Mouse (Mus musculus) MEL (cell line): Measurements from ENCODE around the gene Galnt2. TPM values are rescaled to one million over a fixed set of nuclear protein-coding genes. Genes with fewer than 3 reads are reported as not detected.

Experiments
- DNase-seq: peaks from one replicate; pipeline ENCODE4 v3.0.0; 2011; ENCODE audit warnings: low read depth, low spot score
- H3K27ac ChIP-seq: 2 replicates; pipeline ENCODE4 v1.5.1; 2012; ENCODE audit warnings: low read depth, mild to moderate bottlenecking, control low read depth, low read length, moderate library complexity; ENCODE audit not compliant: control insufficient read depth
- H3K27me3 ChIP-seq, 2 experiments: fragments of 150-350 bp in 1 of 2; sonication (generic) in 1 of 2; 2 replicates each; pipeline ENCODE4 v1.6.1; 2012; ENCODE audit warnings: low read length in 2 of 2, mild to moderate bottlenecking in 2 of 2, improper control_type of control experiment in 1 of 2, moderate library complexity in 1 of 2; ENCODE audit not compliant: insufficient read depth in 2 of 2, control insufficient read depth in 1 of 2
- H3K36me3 ChIP-seq, 2 experiments: 2 replicates each; pipeline ENCODE4 v1.6.1; 2012 to 2014; ENCODE audit warnings: low read length in 2 of 2, improper control_type of control experiment in 1 of 2, inconsistent platforms in 1 of 2, mild to moderate bottlenecking in 1 of 2; ENCODE audit not compliant: insufficient read depth in 2 of 2, control insufficient read depth in 1 of 2
- H3K4me1 ChIP-seq, 2 experiments: fragments of 150-350 bp in 1 of 2; sonication (generic) in 1 of 2; 2 replicates each; pipeline ENCODE4 v1.6.1; 2012; ENCODE audit warnings: low read length in 2 of 2, improper control_type of control experiment in 1 of 2, mild to moderate bottlenecking in 1 of 2; ENCODE audit not compliant: insufficient read depth in 2 of 2, control insufficient read depth in 1 of 2
- H3K4me3 ChIP-seq, 2 experiments: fragments of 150-350 bp in 1 of 2; sonication (generic) in 1 of 2; 2 replicates each; pipeline ENCODE4 v1.5.1; 2012; ENCODE audit warnings: low read depth in 2 of 2, low read length in 2 of 2, mild to moderate bottlenecking in 2 of 2, moderate library complexity in 2 of 2, control low read depth in 1 of 2, improper control_type of control experiment in 1 of 2; ENCODE audit not compliant: control insufficient read depth in 1 of 2, insufficient read depth in 1 of 2
- H3K79me2 ChIP-seq: 2 replicates; pipeline ENCODE4 v1.6.1; 2012; ENCODE audit warnings: mild to moderate bottlenecking, low read length, moderate library complexity; ENCODE audit not compliant: control insufficient read depth, poor library complexity, insufficient read depth
- H3K9ac ChIP-seq: 2 replicates; pipeline ENCODE4 v1.6.1; 2012; ENCODE audit warnings: low read depth, mild to moderate bottlenecking, control low read depth, low read length, moderate library complexity; ENCODE audit not compliant: control insufficient read depth, poor library complexity, severe bottlenecking
- H3K9me3 ChIP-seq: fragments of 150-350 bp; sonication (generic); replicated peaks from 2 replicates; pipeline ENCODE4 v1.6.1; 2012; ENCODE audit warnings: mild to moderate bottlenecking, low read length, improper control_type of control experiment, moderate library complexity; ENCODE audit not compliant: insufficient read depth
- CHD1 ChIP-seq: IDR thresholded peaks from 2 replicates; pipeline ENCODE4 v1.6.1; 2012; ENCODE audit warnings: low read depth, mild to moderate bottlenecking, inconsistent platforms, low read length, improper control_type of control experiment
- CHD2 ChIP-seq: IDR thresholded peaks from 2 replicates; pipeline ENCODE4 v1.6.1; 2011; ENCODE audit warnings: low read length, improper control_type of control experiment
- CTCF ChIP-seq, 3 experiments: IDR thresholded peaks in 2 of 3; conservative IDR thresholded peaks in 1 of 3; 2 replicates each; pipeline ENCODE4 v1.5.1; 2011 to 2012; ENCODE audit warnings: low read length in 3 of 3, low read depth in 2 of 3, mild to moderate bottlenecking in 2 of 3, improper control_type of control experiment in 1 of 3, inconsistent platforms in 1 of 3, mixed read lengths in 1 of 3, moderate library complexity in 1 of 3; ENCODE audit not compliant: control insufficient read depth in 1 of 3, insufficient read depth in 1 of 3, poor library complexity in 1 of 3, severe bottlenecking in 1 of 3
- E2F4 ChIP-seq: IDR thresholded peaks from 2 replicates; pipeline ENCODE4 v1.6.1; 2011; ENCODE audit warnings: low read depth, low read length, improper control_type of control experiment, borderline replicate concordance
- ELF1 ChIP-seq: IDR thresholded peaks from 2 replicates; pipeline ENCODE4 v1.6.1; 2014; ENCODE audit warnings: low read depth, mild to moderate bottlenecking, inconsistent platforms, low read length, improper control_type of control experiment, moderate library complexity
- EP300 ChIP-seq, 2 experiments: IDR thresholded peaks; 2 replicates each; pipeline ENCODE4 v1.6.1; 2011; ENCODE audit warnings: improper control_type of control experiment in 2 of 2, low read length in 2 of 2, low read depth in 1 of 2, mild to moderate bottlenecking in 1 of 2
- GABPA ChIP-seq: IDR thresholded peaks from 2 replicates; pipeline ENCODE4 v1.6.1; 2012; ENCODE audit warnings: low read depth, mild to moderate bottlenecking, inconsistent platforms, low read length, improper control_type of control experiment, moderate library complexity
- GATA1 ChIP-seq: IDR thresholded peaks from 2 replicates; pipeline ENCODE4 v1.6.1; 2011; ENCODE audit warnings: low read depth, low read length, improper control_type of control experiment
- JUND ChIP-seq: IDR thresholded peaks from 2 replicates; pipeline ENCODE4 v1.6.1; 2011; ENCODE audit warnings: low read depth, mild to moderate bottlenecking, improper control_type of control experiment, low read length
- MAFK ChIP-seq: IDR thresholded peaks from 2 replicates; pipeline ENCODE4 v1.6.1; 2011; ENCODE audit warnings: low read depth, mild to moderate bottlenecking, low read length, improper control_type of control experiment, borderline replicate concordance
- MAX ChIP-seq: IDR thresholded peaks from 2 replicates; pipeline ENCODE4 v1.6.1; 2011; ENCODE audit warnings: low read length, improper control_type of control experiment
- MAZ ChIP-seq: IDR thresholded peaks from 2 replicates; pipeline ENCODE4 v1.6.1; 2012; ENCODE audit warnings: low read depth, mild to moderate bottlenecking, inconsistent platforms, low read length, improper control_type of control experiment
- MEF2A ChIP-seq: IDR thresholded peaks from 2 replicates; pipeline ENCODE4 v1.6.1; 2014; ENCODE audit warnings: low read depth, mild to moderate bottlenecking, inconsistent platforms, low read length, improper control_type of control experiment; ENCODE audit not compliant: poor library complexity, insufficient replicate concordance, severe bottlenecking; ENCODE audit errors: extremely low read depth
- MXI1 ChIP-seq: IDR thresholded peaks from 2 replicates; pipeline ENCODE4 v1.6.1; 2011; ENCODE audit warnings: mild to moderate bottlenecking, low read depth, low read length, improper control_type of control experiment
- MYB ChIP-seq: IDR thresholded peaks from 2 replicates; pipeline ENCODE4 v1.6.1; 2011; ENCODE audit warnings: mild to moderate bottlenecking, low read depth, low read length, improper control_type of control experiment
- NRF1 ChIP-seq: IDR thresholded peaks from 2 replicates; pipeline ENCODE4 v1.6.1; 2014; ENCODE audit warnings: low read depth, mild to moderate bottlenecking, inconsistent platforms, low read length, improper control_type of control experiment, moderate library complexity; ENCODE audit not compliant: poor library complexity, insufficient read depth, severe bottlenecking
- POLR2AphosphoS2 ChIP-seq: IDR thresholded peaks from 2 replicates; pipeline ENCODE4 v1.6.1; 2011; ENCODE audit warnings: low read length, improper control_type of control experiment
- POLR2AphosphoS5 ChIP-seq: IDR thresholded peaks from 2 replicates; pipeline ENCODE4 v1.6.1; 2012; ENCODE audit warnings: low read depth, borderline replicate concordance, mild to moderate bottlenecking, inconsistent platforms, low read length, moderate library complexity, mixed read lengths
- RAD21 ChIP-seq: IDR thresholded peaks from 2 replicates; pipeline ENCODE4 v1.6.1; 2011; ENCODE audit warnings: mild to moderate bottlenecking, low read depth, low read length, improper control_type of control experiment
- SMC3 ChIP-seq: IDR thresholded peaks from 2 replicates; pipeline ENCODE4 v1.6.1; 2011; ENCODE audit warnings: low read depth, low read length, improper control_type of control experiment
- TAL1 ChIP-seq: IDR thresholded peaks from 2 replicates; pipeline ENCODE4 v1.6.1; 2012; ENCODE audit warnings: mild to moderate bottlenecking, inconsistent platforms, low read length, moderate library complexity, mixed read lengths
- TBP ChIP-seq: IDR thresholded peaks from 2 replicates; pipeline ENCODE4 v1.8.0; 2011; ENCODE audit warnings: low read depth, low read length, improper control_type of control experiment
- USF2 ChIP-seq, 2 experiments: IDR thresholded peaks; 2 replicates each; pipeline ENCODE4 v1.6.1; 2011 to 2012; ENCODE audit warnings: improper control_type of control experiment in 2 of 2, low read length in 2 of 2, borderline replicate concordance in 1 of 2, inconsistent platforms in 1 of 2, low read depth in 1 of 2, mild to moderate bottlenecking in 1 of 2; ENCODE audit not compliant: insufficient read depth in 1 of 2
- ZKSCAN1 ChIP-seq: IDR thresholded peaks from 2 replicates; pipeline ENCODE4 v1.6.1; 2012; ENCODE audit warnings: low read depth, mild to moderate bottlenecking, inconsistent platforms, low read length, improper control_type of control experiment, moderate library complexity
- ZMIZ1 ChIP-seq: IDR thresholded peaks from 2 replicates; pipeline ENCODE4 v1.6.1; 2012; ENCODE audit warnings: low read depth, mild to moderate bottlenecking, inconsistent platforms, low read length, improper control_type of control experiment, moderate library complexity
- polyA plus RNA-seq, 2 experiments: library from polyadenylated mRNA; stranded (reverse) in 1 of 2; unstranded in 1 of 2; fragments of >175 nt in 1 of 2; fragments of >200 nt in 1 of 2; gene quantifications; 2 replicates each; pipeline versions ENCODE4 v1.2.1 to v1.2.4; 2012; ENCODE audit warnings: low replicate concordance in 2 of 2, low read depth in 1 of 2; ENCODE audit not compliant: insufficient read length in 2 of 2, insufficient read depth in 1 of 2, missing spikeins in 1 of 2
- total RNA-seq: library from RNA; depleted of rRNA; stranded (reverse); fragments of 300-350 nt; gene quantifications from 2 replicates; pipeline ENCODE4 v1.2.3, GENCODE M21; 2012

The Galnt2 gene
- total and polyA plus RNA-seq, 3 experiments = 12.0 to 14.5 TPM; not detected in 1

DNA sequence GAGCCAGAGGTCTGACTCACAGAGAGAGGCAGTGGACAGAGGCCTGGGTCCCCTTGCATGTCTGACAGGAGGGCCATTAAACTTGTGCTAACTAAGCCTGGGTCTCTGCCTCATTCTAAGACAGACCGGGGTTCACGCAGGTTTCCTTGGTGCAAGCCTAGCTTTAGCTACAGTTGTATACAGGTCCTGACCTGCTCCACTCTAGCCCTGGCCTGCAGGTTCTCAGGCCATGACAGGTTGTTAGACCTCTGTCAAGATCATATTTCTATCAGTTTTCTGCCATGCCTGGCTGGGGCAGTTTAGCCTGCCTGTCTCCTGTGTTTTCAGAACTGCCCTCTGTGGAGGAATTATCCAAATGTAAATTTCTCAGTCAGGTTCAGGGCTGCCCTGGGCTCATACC, 33.9 kb downstream of the Galnt2 start:
- Histone ChIP-seq H3K9ac (no peak overlapping the region), H3K36me3 (no peaks in the 10 kb centered on the region), H3K79me2 (no peaks in the 10 kb centered on the region), H3K9me3 (no peaks in the 10 kb centered on the region), H3K4me3 (no peak overlapping the region), H3K27me3 (no peaks in the 10 kb centered on the region), H3K27ac (no peak overlapping the region)
- no peak for DNase-seq
- TF ChIP-seq POLR2AphosphoS5 (no peak), MEF2A (no peak), GATA1 (no peak), JUND (no peak), EP300 (IDR thresholded peaks at IDR 0.05; ENCODE audit: low read depth in 1 of 2, low read length in 2 of 2) (no peak), TBP (no peak), TAL1 (no peak), POLR2AphosphoS2 (no peak), ZMIZ1 (no peak), E2F4 (no peak), GABPA (no peak), CHD1 (no peak), MAX (no peak), NRF1 (no peak), ELF1 (no peak), MAFK (no peak), ZKSCAN1 (no peak), SMC3 (no peak), USF2 (IDR thresholded peaks at IDR 0.05; ENCODE audit: borderline replicate concordance in 1 of 2, insufficient read depth in 1 of 2, low read depth in 1 of 2, low read length in 2 of 2) (no peak)
- TF ChIP-seq, all 39 proteins: peak for 0
- no peaks in the 10 kb centered on the region for H3K4me1 ChIP-seq

DNA sequence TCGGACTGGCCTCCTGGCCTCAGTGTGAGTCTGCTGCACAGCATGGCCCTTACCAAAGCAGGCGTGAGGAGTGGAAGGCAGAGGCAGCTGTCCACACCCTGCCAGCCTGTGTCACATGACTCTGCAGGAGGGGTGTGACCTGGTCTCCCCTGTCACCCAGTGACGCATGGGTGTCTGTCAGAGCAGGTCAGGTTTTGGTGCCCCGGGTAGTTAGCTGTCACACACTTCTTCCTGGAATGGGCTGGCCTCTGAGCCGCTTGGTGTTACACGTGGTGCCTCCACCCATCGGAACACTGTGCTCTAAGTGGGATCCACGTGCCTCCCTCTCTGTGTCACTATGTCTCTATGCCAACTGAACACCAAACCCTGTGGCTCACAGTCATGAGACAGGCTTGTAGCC, 34.6 kb downstream of the Galnt2 start:
- Histone ChIP-seq H3K36me3 (no peaks in the 10 kb centered on the region), H3K4me3 (no peak overlapping the region), H3K79me2 (no peaks in the 10 kb centered on the region), H3K27me3 (no peaks in the 10 kb centered on the region), H3K4me1 (no peaks in the 10 kb centered on the region), H3K9me3 (no peaks in the 10 kb centered on the region), H3K27ac (no peak overlapping the region), H3K9ac (no peak overlapping the region)
- no peak for DNase-seq
- TF ChIP-seq MYB (no peak), ZKSCAN1 (no peak), POLR2AphosphoS2 (no peak), MAZ (no peak), MXI1 (no peak), CTCF (IDR thresholded peaks at IDR 0.05 in 2 of 3, conservative IDR thresholded peaks at IDR 0.05 in 1 of 3; ENCODE audit: control insufficient read depth in 1 of 3, insufficient read depth in 1 of 3, low read depth in 2 of 3, low read length in 3 of 3, poor library complexity in 1 of 3, severe bottlenecking in 1 of 3) (no peak), USF2 (IDR thresholded peaks at IDR 0.05; ENCODE audit: borderline replicate concordance in 1 of 2, insufficient read depth in 1 of 2, low read depth in 1 of 2, low read length in 2 of 2) (no peak), RAD21 (no peak), SMC3 (no peak), CHD2 (no peak)
